Mouse (Mus musculus) ES-E14 (cell line): ENCODE measurements around the gene Naglu.

Experiments used
- CHD2 ChIP-seq: IDR thresholded peaks from 2 replicates; pipeline ENCODE4 v1.6.1; 2014; ENCODE audit warnings: mild to moderate bottlenecking, low read depth, low read length, inconsistent platforms
- MAFK ChIP-seq: IDR thresholded peaks from 2 replicates; pipeline ENCODE4 v1.6.1; 2014; ENCODE audit warnings: mild to moderate bottlenecking, low read depth, low read length, inconsistent platforms; ENCODE audit not compliant: insufficient read depth

DNA sequence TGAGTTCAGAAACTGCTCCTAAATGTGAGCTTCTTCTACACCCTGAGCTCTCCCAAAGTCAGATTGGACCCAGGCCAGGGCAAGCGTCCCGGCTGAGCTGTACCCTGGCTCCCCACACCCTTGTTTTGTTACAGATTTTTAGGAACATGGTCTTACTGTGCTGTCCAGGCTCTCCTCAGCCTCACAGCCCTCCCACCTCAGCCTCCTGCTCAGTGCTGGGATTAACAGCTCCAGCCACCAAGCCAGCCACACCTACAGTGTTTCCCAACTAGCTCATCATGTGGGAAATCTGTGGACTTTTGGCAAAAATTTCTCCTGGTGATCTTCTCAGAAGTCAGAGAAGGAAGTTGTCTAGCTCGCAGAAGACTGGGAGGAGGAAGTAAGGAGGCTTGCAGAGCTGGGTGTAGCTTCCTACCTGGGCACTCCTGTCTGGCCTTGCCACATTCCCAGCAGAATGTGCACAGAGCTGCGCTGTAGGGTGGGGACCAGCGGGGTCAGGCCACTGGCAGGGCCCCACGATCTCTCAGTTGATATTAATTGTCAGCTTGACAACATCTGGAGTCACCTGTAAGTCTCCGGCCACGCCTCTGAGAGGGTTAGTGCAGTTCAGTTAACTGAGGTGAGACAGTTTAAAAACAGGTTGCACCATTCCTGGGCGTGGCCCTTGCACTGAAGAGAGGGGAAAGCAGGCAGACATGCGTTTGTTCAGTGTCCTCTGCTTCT, 16.9 kb upstream of the Naglu start:
- TF ChIP-seq MAFK, result no peak
- TF ChIP-seq CHD2, result no peak
